Mouse (Mus musculus): ENCODE measurements around the gene Slc38a6. TPM values are rescaled to one million over a fixed set of nuclear protein-coding genes. Genes with fewer than 3 reads are reported as not detected.

Slc38a6 gene
- polyA plus RNA-seq, 1 experiment from 2014 or later: 6.2 TPM

- no peak overlapping the region for H3K4me3 ChIP-seq (replicated peaks; ENCODE audit: low read depth, low read length)
Observed at GRCm38 (mm10) chr12:73325181-73325580, 38.6 kb downstream of the Slc38a6 start.

GRCm38 (mm10) chr12:73325617-73326016 lies 39.0 kb downstream of the Slc38a6 start:
- H3K36me3 ChIP-seq (ENCODE audit: insufficient read depth, low read length): no peaks in the 10 kb centered on the region
- H3K27me3 ChIP-seq (ENCODE audit: insufficient read depth, low read length): no peaks in the 10 kb centered on the region
- no peak overlapping the region for H3K4me2 ChIP-seq (ENCODE audit: low read length)
- DNase-seq (ENCODE audit: low spot score) (no peak), ATAC-seq (replicated peaks; ENCODE audit: low FRiP score, low read depth) (no peak)
- 0 out of 2 replicates have a peak, but pooled peaks cover 3% of the 10 kb centered on the region for H3K4me1 ChIP-seq (replicated peaks; ENCODE audit: insufficient read depth, low read length)
- no peak overlapping the region for H3K27ac ChIP-seq
- H3K4me3 ChIP-seq (replicated peaks; ENCODE audit: low read depth, low read length): no peak overlapping the region
- TF ChIP-seq CTCF (IDR thresholded peaks at IDR 0.05; ENCODE audit: low read depth): no peak
- H3K9ac ChIP-seq (ENCODE audit: low read depth, low read length): no peak overlapping the region
- H3K9me3 ChIP-seq (replicated peaks; ENCODE audit: low read length): no peaks in the 10 kb centered on the region
- 25% methylated on average over 4 of the region's 4 CpGs for WGBS

More at GRCm38 (mm10) chr12:73325181-73325580, 38.6 kb downstream of the Slc38a6 start:
- H3K27ac ChIP-seq: no peak overlapping the region
- DNase-seq (ENCODE audit: low spot score) (no peak), ATAC-seq (replicated peaks; ENCODE audit: low FRiP score, low read depth) (no peak)
- H3K36me3 ChIP-seq (ENCODE audit: insufficient read depth, low read length): no peaks in the 10 kb centered on the region
- no peaks in the 10 kb centered on the region for H3K27me3 ChIP-seq (ENCODE audit: insufficient read depth, low read length)
- no peak overlapping the region for H3K9ac ChIP-seq (ENCODE audit: low read depth, low read length)
- H3K4me2 ChIP-seq (ENCODE audit: low read length): no peak overlapping the region
- 0 out of 2 replicates have a peak, but pooled peaks cover 3% of the 10 kb centered on the region for H3K4me1 ChIP-seq (replicated peaks; ENCODE audit: insufficient read depth, low read length)
- no peak for TF ChIP-seq CTCF (IDR thresholded peaks at IDR 0.05; ENCODE audit: low read depth)
- no peaks in the 10 kb centered on the region for H3K9me3 ChIP-seq (replicated peaks; ENCODE audit: low read length)
- 56% methylated on average over 2 of the region's 2 CpGs for WGBS

- H3K4me1 ChIP-seq (replicated peaks; ENCODE audit: insufficient read depth, low read length): 0 out of 2 replicates have a peak, but pooled peaks cover 3% of the 10 kb centered on the region
- no peaks in the 10 kb centered on the region for H3K9me3 ChIP-seq (replicated peaks; ENCODE audit: low read length)
- no peak overlapping the region for H3K4me3 ChIP-seq (replicated peaks; ENCODE audit: low read depth, low read length)
- DNase-seq (ENCODE audit: low spot score) (no peak), ATAC-seq (replicated peaks; ENCODE audit: low FRiP score, low read depth) (no peak)
- no peak overlapping the region for H3K4me2 ChIP-seq (ENCODE audit: low read length)
- H3K36me3 ChIP-seq (ENCODE audit: insufficient read depth, low read length): no peaks in the 10 kb centered on the region
- H3K27me3 ChIP-seq (ENCODE audit: insufficient read depth, low read length): no peaks in the 10 kb centered on the region
- H3K27ac ChIP-seq: no peak overlapping the region
- TF ChIP-seq CTCF (IDR thresholded peaks at IDR 0.05; ENCODE audit: low read depth): no peak
- no peak overlapping the region for H3K9ac ChIP-seq (ENCODE audit: low read depth, low read length)
- WGBS: 69% methylated on average over 3 of the region's 3 CpGs
Observed at GRCm38 (mm10) chr12:73327381-73327780, 40.8 kb downstream of the Slc38a6 start.

- Histone ChIP-seq H3K9ac (ENCODE audit: low read depth, low read length) (no peak overlapping the region), H3K4me1 (replicated peaks; ENCODE audit: insufficient read depth, low read length) (0 out of 2 replicates have a peak, but pooled peaks cover 3% of the 10 kb centered on the region), H3K27ac (no peak overlapping the region), H3K4me2 (ENCODE audit: low read length) (no peak overlapping the region), H3K4me3 (replicated peaks; ENCODE audit: low read depth, low read length) (no peak overlapping the region), H3K27me3 (ENCODE audit: insufficient read depth, low read length) (no peaks in the 10 kb centered on the region), H3K9me3 (replicated peaks; ENCODE audit: low read length) (no peaks in the 10 kb centered on the region), H3K36me3 (ENCODE audit: insufficient read depth, low read length) (no peaks in the 10 kb centered on the region)
- no peak for TF ChIP-seq CTCF (IDR thresholded peaks at IDR 0.05; ENCODE audit: low read depth)
- ATAC-seq (replicated peaks; ENCODE audit: low FRiP score, low read depth): no peak
- 66% methylated on average over 4 of the region's 4 CpGs for WGBS
- no peak for DNase-seq (ENCODE audit: low spot score)
Observed at GRCm38 (mm10) chr12:73328448-73329167, 42.0 kb downstream of the Slc38a6 start.

- Histone ChIP-seq H3K4me3 (replicated peaks; ENCODE audit: low read depth, low read length) (no peak overlapping the region), H3K4me1 (replicated peaks; ENCODE audit: insufficient read depth, low read length) (no peaks in the 10 kb centered on the region), H3K9ac (ENCODE audit: low read depth, low read length) (no peak overlapping the region), H3K27me3 (ENCODE audit: insufficient read depth, low read length) (no peaks in the 10 kb centered on the region), H3K4me2 (ENCODE audit: low read length) (no peak overlapping the region), H3K27ac (no peak overlapping the region), H3K36me3 (ENCODE audit: insufficient read depth, low read length) (no peaks in the 10 kb centered on the region), H3K9me3 (replicated peaks; ENCODE audit: low read length) (no peaks in the 10 kb centered on the region)
- no peak for TF ChIP-seq CTCF (IDR thresholded peaks at IDR 0.05; ENCODE audit: low read depth)
- DNase-seq (ENCODE audit: low spot score) (no peak), ATAC-seq (replicated peaks; ENCODE audit: low FRiP score, low read depth) (no peak)
- WGBS: 77% methylated on average over 7 of the region's 7 CpGs
Observed at GRCm38 (mm10) chr12:73330236-73330635, 43.7 kb downstream of the Slc38a6 start.

GRCm38 (mm10) chr12:73332701-73333100 lies 46.1 kb downstream of the Slc38a6 start:
- no peaks in the 10 kb centered on the region for H3K4me1 ChIP-seq (replicated peaks; ENCODE audit: insufficient read depth, low read length)
- H3K4me3 ChIP-seq (replicated peaks; ENCODE audit: low read depth, low read length): no peak overlapping the region
- no peak for TF ChIP-seq CTCF (IDR thresholded peaks at IDR 0.05; ENCODE audit: low read depth)
- no peaks in the 10 kb centered on the region for H3K9me3 ChIP-seq (replicated peaks; ENCODE audit: low read length)
- DNase-seq (ENCODE audit: low spot score) (no peak), ATAC-seq (replicated peaks; ENCODE audit: low FRiP score, low read depth) (no peak)
- H3K4me2 ChIP-seq (ENCODE audit: low read length): no peak overlapping the region
- 82% methylated on average over 4 of the region's 4 CpGs for WGBS
- no peak overlapping the region for H3K27ac ChIP-seq
- no peak overlapping the region for H3K9ac ChIP-seq (ENCODE audit: low read depth, low read length)
- no peaks in the 10 kb centered on the region; the same call in 1 of the 2 replicates for H3K36me3 ChIP-seq (ENCODE audit: insufficient read depth, low read length)
- H3K27me3 ChIP-seq (ENCODE audit: insufficient read depth, low read length): no peaks in the 10 kb centered on the region

All from kidney, postnatal 0 days (tissue).